Mouse (Mus musculus) lung, adult 2 months (tissue): Measurements from ENCODE around the gene Eml5. TPM values are rescaled to one million over a fixed set of nuclear protein-coding genes. Genes with fewer than 3 reads are reported as not detected.

Experiments
- DNase-seq: peaks from one replicate; pipeline ENCODE4 v3.0.0; 2022
- H3K4me1 ChIP-seq: fragments of 200-500 bp; 2 replicates; pipeline ENCODE4 v1.6.1; 2011; ENCODE audit warnings: low read length; ENCODE audit not compliant: control insufficient read depth, insufficient read depth
- H3K4me3 ChIP-seq: fragments of 200-500 bp; replicated peaks from 2 replicates; pipeline ENCODE3; 2011; ENCODE audit warnings: low read depth, mild to moderate bottlenecking, control low read depth, low read length; ENCODE audit errors: extremely low read depth
- CTCF ChIP-seq: fragments of 200-500 bp; IDR thresholded peaks from 2 replicates; pipeline ENCODE4 v1.5.1; 2011; ENCODE audit warnings: mild to moderate bottlenecking, low read length, control low read depth; ENCODE audit not compliant: insufficient read depth
- POLR2A ChIP-seq: fragments of 200-500 bp; IDR thresholded peaks from 2 replicates; pipeline ENCODE4 v1.6.1; 2011; ENCODE audit warnings: low read depth, mild to moderate bottlenecking, control low read depth, low read length, borderline replicate concordance; ENCODE audit errors: extremely low read depth
- WGBS: fragments of 180-500 bp; shearing (Covaris S2); methylation state at CpG from one replicate; pipeline ENCODE4 v1.1.7; 2018; 5-methylcytosine and 5-hydroxymethylcytosine counted together
- polyA plus RNA-seq: library from polyadenylated mRNA; depleted of rRNA; stranded (reverse); fragments of >200 nt; gene quantifications from 2 replicates; pipeline ENCODE4 v1.2.3, GENCODE M21; 2012

Gene Eml5
- polyA plus RNA-seq, 1 experiment, result 3.9 TPM

GRCm38 (mm10) chr12:98766241-98766640 lies 135.0 kb downstream of the Eml5 start:
- Histone ChIP-seq H3K4me3 (no peak overlapping the region), H3K4me1 (no peaks in the 10 kb centered on the region; the same call in none of the 2 replicates)
- no peak for DNase-seq
- 82% methylated on average over 2 of the region's 2 CpGs for WGBS
- no peak for TF ChIP-seq POLR2A
- no peak for TF ChIP-seq CTCF

GRCm38 (mm10) chr12:98759700-98760099 lies 141.6 kb downstream of the Eml5 start:
- TF ChIP-seq POLR2A, result no peak
- Histone ChIP-seq H3K4me3 (no peak overlapping the region), H3K4me1 (peaks cover 2% of the 10 kb centered on the region; the same call in 1 of the 2 replicates)
- no peak for DNase-seq
- 95% methylated on average over 6 of the region's 6 CpGs for WGBS

GRCm38 (mm10) chr12:98757636-98758035 lies 143.6 kb downstream of the Eml5 start:
- 74% methylated on average over 6 of the region's 6 CpGs for WGBS
- Histone ChIP-seq H3K4me3 (no peak overlapping the region), H3K4me1 (peaks cover 2% of the 10 kb centered on the region)
- TF ChIP-seq CTCF, result no peak
- no peak for TF ChIP-seq POLR2A
- no peak for DNase-seq

GRCm38 (mm10) chr12:98747380-98747753 lies 153.9 kb downstream of the Eml5 start:
- Histone ChIP-seq H3K4me1 (no peaks in the 10 kb centered on the region), H3K4me3 (peak overlapping the region; percentile 68)
- WGBS, result under 1% methylated on average over 14 of the region's 14 CpGs
- TF ChIP-seq POLR2A (no peak), CTCF (no peak)
- no peak for DNase-seq

- DNase-seq, result peak; percentile 90
- Histone ChIP-seq H3K4me1 (no peaks in the 10 kb centered on the region), H3K4me3 (peak within 1 kb of the TSS; percentile 68)
- 0 out of 2 replicates have a peak, but pooled peaks have one; percentile 8 for TF ChIP-seq POLR2A
- peak; percentile 56 for TF ChIP-seq CTCF
- under 1% methylated on average over 75 of the region's 87 CpGs for WGBS
Observed at GRCm38 (mm10) chr12:98746746-98747379, 154.4 kb downstream of the Eml5 start, which contains the start of gene Zc3h14. Gene Zc3h14, plus strand, starts transcription at chr12:98746964.

GRCm38 (mm10) chr12:98746131-98746530 lies 155.2 kb downstream of the Eml5 start:
- H3K4me3 ChIP-seq, result no peak overlapping the region
- TF ChIP-seq POLR2A, result no peak
- TF ChIP-seq CTCF, result peak; percentile 57
- DNase-seq, result peak; percentile 53

GRCm38 (mm10) chr12:98745626-98746025 lies 155.7 kb downstream of the Eml5 start:
- Histone ChIP-seq H3K4me3 (no peak overlapping the region), H3K4me1 (no peaks in the 10 kb centered on the region)
- no peak for DNase-seq
- 63% methylated on average over 4 of the region's 4 CpGs for WGBS
- TF ChIP-seq CTCF (no peak), POLR2A (no peak)

More at GRCm38 (mm10) chr12:98746131-98746530, 155.2 kb downstream of the Eml5 start:
- WGBS, result 18% methylated on average over 2 of the region's 2 CpGs
- H3K4me1 ChIP-seq, result no peaks in the 10 kb centered on the region

GRCm38 (mm10) chr12:98741011-98741501 lies 160.2 kb downstream of the Eml5 start:
- H3K4me1 ChIP-seq, result no peaks in the 10 kb centered on the region; the same call in 1 of the 2 replicates
- 45% methylated on average over 3 of the region's 3 CpGs for WGBS
- H3K4me3 ChIP-seq, result no peak overlapping the region
- DNase-seq, result no peak
- TF ChIP-seq POLR2A, result no peak
- TF ChIP-seq CTCF, result no peak

GRCm38 (mm10) chr12:98737801-98738350 lies 163.4 kb downstream of the Eml5 start:
- Histone ChIP-seq H3K4me1 (peaks cover 7% of the 10 kb centered on the region), H3K4me3 (peak overlapping the region; percentile 78)
- TF ChIP-seq POLR2A (no peak), CTCF (no peak)
- 11% methylated on average over 7 of the region's 7 CpGs for WGBS
- DNase-seq, result peak; percentile 48
